Mouse (Mus musculus) WW6 (cell line): ENCODE data around the gene Atg4d.
"Not testable (repeated sequence)": the region's sequence is repeated elsewhere in the genome, so short reads cannot be mapped to it uniquely, and the experiment has no call there.

Experiments used
- DNase-seq: peaks from one replicate; pipeline ENCODE4 v3.0.0-alpha.2; 2013; ENCODE audit warnings: low read depth, low spot score

Gene Atg4d

DNA sequence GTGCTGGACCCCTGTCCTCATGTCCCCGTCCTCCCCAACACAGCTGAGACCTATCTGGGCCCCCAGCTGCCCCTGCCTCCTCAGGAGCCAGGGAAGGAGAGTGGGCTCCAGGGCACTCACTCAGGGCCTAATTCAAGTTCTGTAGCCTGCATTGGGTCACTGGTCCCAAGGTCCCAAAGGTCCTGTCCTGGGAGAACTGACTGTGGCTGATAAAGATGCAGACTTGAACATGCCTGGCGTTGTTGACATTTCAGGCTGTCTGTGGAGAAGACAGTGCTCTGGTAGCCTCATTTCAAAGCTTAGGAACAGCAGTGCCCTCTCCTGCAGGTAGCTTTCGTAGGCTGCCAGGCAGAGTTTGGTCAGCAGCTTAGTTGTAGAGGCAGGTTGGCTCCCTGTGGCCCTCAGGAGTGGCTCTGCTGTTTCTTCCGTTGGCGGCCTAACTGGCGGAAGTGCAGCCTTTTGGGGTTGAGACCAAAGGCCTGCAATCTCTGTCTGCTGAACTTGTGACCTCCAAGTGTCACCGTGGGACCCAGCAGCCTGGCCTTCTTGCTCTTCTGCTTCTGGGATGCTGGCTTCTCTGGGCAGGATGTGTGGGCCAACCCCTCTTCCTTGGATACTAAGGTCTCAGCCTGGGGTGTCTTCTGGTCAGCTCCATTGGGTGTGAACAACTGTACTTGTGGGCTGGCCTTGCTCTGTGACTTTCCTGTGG, 8.6 kb downstream of the Atg4d start:
- DNase-seq = no peak

DNA sequence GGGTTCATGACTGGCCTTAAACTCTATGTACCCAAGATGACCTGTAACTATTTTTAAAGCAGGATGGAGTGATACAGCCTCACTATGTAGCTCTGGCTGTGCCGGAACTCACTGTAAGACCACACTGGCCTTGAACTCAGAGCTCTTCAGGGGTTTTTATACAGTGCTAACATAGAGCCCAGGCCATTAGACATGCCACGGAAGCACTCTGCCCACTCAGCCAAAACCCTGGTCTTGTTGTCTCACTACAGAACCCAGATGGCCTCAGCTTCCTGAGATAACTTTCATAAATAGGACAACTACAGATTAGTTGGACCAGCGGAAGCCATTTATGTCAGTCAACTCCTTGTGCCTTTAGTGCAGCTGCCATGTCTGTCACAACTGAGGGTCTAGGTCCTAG, 9.2 kb downstream of the Atg4d start:
- DNase-seq = no peak

GRCm38 (mm10) chr9:21275013-21275710, 10.1 kb downstream of the Atg4d start:
- DNase-seq = no peak

DNA sequence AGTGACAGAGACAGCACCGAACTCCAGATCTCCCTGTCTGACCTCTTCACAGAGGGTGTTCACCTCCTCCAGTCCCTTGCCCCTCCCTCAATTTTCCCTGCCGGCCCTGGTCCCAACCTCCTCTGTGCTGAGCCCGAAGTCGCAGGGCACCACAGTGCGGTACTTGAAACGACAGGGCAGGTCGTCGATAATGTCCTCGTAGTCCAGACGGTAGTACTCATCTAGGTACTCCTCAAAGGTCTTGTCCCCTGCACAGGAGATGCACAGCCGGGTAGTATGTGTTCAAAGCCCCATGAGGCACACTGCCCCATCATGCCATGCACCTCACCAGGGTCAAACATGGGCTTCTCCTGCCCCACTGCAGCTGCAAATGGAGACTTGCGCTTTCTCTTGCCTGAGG, 10.6 kb downstream of the Atg4d start:
- DNase-seq = no peak

DNA sequence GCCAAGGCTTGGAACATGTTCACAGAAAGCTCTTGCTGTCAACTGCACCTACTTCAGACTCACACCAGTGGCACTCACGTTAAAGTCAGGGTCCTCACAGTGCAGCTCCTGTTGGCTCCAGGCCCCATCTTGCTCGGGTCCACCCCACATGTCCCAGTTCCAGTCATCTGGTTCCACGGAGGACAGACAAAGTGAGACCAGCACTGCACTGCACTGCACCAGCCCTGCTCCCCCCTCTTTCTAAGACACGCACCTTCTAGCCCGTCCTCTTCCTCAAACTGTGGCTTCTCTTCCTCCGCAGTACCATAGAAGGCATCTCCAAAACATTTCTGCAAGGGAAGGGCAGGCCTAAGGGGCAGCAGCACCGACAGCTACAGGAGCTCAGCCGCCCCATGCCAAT, 11.2 kb downstream of the Atg4d start:
- DNase-seq = no peak

- no peak for DNase-seq
These were observed 12.7 kb downstream of the Atg4d start for GRCm38 (mm10) chr9:21277776-21278175.

GRCm38 (mm10) chr9:21283591-21283990, 18.5 kb downstream of the Atg4d start:
- no peak for DNase-seq

DNA sequence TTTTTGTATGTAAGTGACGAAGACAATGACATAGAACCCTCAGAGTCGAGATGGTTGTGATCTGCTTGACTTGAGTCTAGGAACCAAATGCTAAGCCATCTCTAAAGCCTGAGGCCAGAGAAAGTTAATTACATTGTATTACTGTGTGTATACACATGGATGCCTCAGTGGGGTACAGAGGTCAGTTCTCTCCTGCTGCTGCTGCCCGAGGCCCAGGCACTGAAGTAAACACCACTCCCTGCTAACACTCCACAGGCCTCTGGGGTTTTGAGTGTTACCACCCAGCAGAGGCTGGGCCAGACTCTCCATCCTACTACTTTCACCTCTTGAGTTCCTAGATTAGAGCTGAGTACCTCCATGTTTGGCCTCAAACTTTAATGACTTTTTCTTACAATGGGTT, 18.9 kb downstream of the Atg4d start:
- DNase-seq = no peak

DNA sequence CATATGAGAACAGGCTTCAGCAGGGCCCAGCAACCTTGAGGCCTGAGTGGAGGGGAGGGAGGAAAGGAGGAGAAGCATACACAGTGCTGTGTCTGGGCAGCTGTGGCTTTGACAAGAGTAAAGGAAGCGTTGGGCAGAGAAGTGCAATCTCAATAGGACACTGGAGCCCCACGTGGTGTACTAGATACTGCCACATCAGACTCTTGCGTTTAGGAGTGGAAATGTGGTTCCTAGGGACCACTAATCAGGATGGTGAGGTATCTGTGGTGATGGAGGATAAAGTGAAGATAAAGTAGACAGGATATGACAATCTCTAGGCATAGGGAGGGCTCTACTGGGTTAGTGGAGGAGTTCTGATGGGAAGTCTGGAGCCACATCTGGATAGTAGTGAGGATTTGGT, 21.7 kb downstream of the Atg4d start:
- DNase-seq = no peak

- DNase-seq = peak; percentile 95
These were observed 22.7 kb downstream of the Atg4d start, which contains the start of gene Kri1 for GRCm38 (mm10) chr9:21287571-21288402. Gene Kri1, minus strand, starts transcription at chr9:21287969.

GRCm38 (mm10) chr9:21288404-21289336, 23.6 kb downstream of the Atg4d start:
- no peak for DNase-seq

DNA sequence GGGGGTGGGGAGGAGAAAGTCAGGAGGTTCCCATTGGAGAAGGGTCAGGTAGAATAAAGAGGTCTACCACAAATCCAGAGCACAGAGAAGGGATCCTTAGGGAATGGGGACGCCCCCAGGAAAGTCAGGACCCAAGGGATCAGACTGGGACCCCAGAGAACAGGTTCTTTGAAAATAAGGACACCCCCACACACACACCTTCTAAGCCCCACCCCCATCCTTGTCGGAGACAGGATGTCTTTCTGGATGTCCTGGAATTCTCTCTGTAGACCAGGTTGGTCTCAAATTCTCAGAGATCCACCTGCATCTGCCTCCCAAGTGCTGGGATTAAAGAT, 24.2 kb downstream of the Atg4d start:
- DNase-seq = no peak

GRCm38 (mm10) chr9:21290589-21290988, 25.5 kb downstream of the Atg4d start:
- DNase-seq = no peak

GRCm38 (mm10) chr9:21291022-21291787, 26.1 kb downstream of the Atg4d start, which contains the start of gene Cdkn2d:
Gene Cdkn2d, minus strand, starts transcription at chr9:21291407.
- DNase-seq = peak; percentile 100

DNA sequence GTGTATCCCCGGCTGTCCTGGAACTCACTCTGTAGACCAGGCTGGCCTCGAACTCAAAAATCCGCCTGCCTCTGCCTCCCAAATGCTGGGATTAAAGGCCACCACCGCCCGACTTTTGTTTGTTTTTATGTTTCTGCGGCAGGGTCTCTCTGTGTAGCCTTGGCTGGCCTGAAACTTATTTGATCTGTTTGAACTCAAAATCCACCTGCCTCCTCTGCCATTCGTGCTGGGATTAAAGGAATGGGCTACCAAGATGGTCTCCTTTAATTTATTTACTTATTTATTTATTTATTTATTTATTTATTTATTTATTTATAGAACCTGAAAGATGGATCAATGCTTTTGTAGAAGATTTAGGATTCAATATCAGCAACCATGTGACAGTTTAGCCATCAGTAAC, 26.8 kb downstream of the Atg4d start:
- DNase-seq = not testable (repeated sequence)

GRCm38 (mm10) chr9:21292271-21292670, 27.2 kb downstream of the Atg4d start:
- DNase-seq = no peak

DNA sequence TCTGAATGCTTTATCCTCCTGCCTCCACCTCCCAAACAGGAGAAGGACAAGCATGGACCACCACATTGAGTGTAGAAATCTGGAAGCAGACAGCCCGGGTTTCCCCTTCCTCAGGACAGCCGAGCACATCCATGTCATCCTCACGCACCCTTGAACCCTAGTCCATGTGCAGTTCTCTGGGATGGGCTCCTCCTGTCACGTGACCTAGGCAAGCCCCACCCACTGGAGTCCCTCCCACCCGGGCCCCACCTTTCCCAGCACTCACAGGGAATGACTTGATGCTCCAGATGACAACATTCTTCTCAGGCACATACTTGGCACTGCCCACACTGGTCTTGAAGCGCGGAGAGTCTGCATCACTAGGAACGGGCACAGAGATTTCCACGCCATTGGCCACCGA, 33.9 kb downstream of the Atg4d start:
- no peak for DNase-seq

- no peak for DNase-seq
These were observed 40.0 kb downstream of the Atg4d start for GRCm38 (mm10) chr9:21305065-21305464.

DNA sequence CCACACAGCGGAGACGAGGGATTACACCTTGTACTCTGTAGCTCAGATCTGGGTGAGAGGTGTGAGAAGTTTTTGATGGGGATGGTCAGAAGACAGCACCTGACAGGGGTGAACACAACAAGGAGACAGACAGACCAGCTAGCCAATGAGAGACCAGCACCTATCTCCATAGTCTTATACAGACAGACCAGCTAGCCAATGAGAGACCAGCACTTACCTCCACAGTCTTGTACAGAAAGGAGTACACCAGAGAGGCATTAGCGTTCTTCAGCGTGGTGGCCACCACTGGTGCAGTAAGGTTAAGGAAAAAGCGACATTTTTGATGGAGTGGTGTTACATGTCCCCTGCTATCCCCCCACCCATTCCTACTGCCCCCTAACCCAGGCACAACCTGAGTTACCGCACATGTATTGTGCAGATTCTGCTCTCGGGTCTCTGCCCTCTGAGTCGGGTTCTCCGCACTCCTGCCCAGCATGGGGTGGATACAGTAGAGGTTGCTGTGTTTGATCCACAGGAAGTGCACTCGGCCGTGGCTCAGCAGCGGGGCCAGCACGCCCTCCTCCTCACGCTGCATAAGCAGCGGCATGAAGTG, 44.2 kb downstream of the Atg4d start:
- peak; percentile 71 for DNase-seq

DNA sequence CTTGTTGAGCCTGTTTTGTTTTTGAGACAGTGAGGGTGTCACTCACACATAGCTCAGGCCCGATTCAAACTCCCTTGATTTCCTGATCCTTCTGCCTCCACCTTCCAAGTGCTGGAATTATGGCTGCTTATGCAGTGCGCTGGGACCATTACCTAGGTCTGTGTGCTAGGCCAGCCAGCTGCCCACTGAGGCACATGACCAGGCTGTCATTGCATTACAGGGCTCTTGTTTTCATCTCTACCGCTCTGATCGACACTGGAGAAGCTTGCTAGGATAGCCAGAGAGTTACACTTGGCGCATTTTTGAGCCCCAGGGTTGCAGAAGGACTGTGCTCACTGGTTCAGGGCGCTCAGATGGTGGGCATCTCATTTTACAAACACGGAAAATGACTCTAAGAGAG, 46.6 kb downstream of the Atg4d start:
- DNase-seq = no peak
